Mouse (Mus musculus) bone marrow, adult 2 months (tissue): ENCODE data around the gene Dhcr24. TPM values are rescaled to one million over a fixed set of nuclear protein-coding genes. Genes with fewer than 3 reads are reported as not detected.

Experiments used
- H3K27ac ChIP-seq: fragments of 200-500 bp; 2 replicates; pipeline ENCODE4 v1.5.1; 2012; ENCODE audit warnings: low read depth, mild to moderate bottlenecking, control low read depth, inconsistent platforms, low read length; ENCODE audit not compliant: control insufficient read depth, poor library complexity, insufficient read depth
- H3K4me1 ChIP-seq: fragments of 200-500 bp; 2 replicates; pipeline ENCODE4 v1.6.1; 2011; ENCODE audit warnings: low read length; ENCODE audit not compliant: control insufficient read depth, insufficient read depth
- H3K4me3 ChIP-seq: fragments of 200-500 bp; replicated peaks from 2 replicates; pipeline ENCODE3; 2011; ENCODE audit warnings: mild to moderate bottlenecking, low read depth, low read length, control low read depth; ENCODE audit not compliant: control insufficient read depth
- CTCF ChIP-seq: fragments of 200-500 bp; IDR thresholded peaks from 2 replicates; pipeline ENCODE4 v1.5.1; 2011; ENCODE audit warnings: low read length, control low read depth; ENCODE audit not compliant: control insufficient read depth, insufficient read depth
- POLR2A ChIP-seq: fragments of 200-500 bp; IDR thresholded peaks from 2 replicates; pipeline ENCODE4 v1.6.1; 2011; ENCODE audit warnings: low read depth, mild to moderate bottlenecking, control low read depth, low read length, borderline replicate concordance; ENCODE audit not compliant: control insufficient read depth
- WGBS: fragments of 180-500 bp; shearing (Covaris S2); methylation state at CpG from one replicate; pipeline ENCODE4 v1.1.7; 2018; 5-methylcytosine and 5-hydroxymethylcytosine counted together
- polyA plus RNA-seq: library from polyadenylated mRNA; stranded (reverse); fragments of >200 nt; gene quantifications from 2 replicates; pipeline ENCODE4 v1.2.4, GENCODE M21; 2011; ENCODE audit warnings: low replicate concordance; ENCODE audit not compliant: missing spikeins, insufficient read depth, insufficient read length

Dhcr24 gene
- polyA plus RNA-seq, 1 experiment = 23.8 TPM

DNA sequence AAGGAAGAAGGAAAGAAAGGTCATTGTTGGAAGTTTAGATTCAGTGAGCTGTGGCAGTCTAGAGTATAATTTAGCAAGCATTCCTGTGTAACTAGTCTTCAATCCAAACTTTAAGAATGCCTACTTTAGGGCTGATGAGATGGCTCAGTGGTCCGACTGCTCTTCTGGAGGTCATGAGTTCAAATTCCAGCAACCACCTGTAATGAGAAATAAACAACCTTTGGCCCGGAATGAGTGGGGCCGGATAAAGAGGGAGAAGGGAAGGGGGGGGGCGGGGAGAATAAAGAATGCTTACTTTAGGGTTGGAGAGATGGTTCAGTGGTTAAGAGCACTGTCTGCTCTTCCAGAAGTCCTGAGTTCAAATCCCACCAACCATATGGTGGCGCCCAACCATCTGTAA, 3.6 kb upstream of the Dhcr24 start:
- peaks cover 2% of the 10 kb centered on the region; the same call in 1 of the 2 replicates for H3K4me1 ChIP-seq
- 81% methylated on average over 5 of the region's 5 CpGs for WGBS
- no peak overlapping the region for H3K27ac ChIP-seq
- TF ChIP-seq CTCF (no peak), POLR2A (no peak)
- no peak overlapping the region for H3K4me3 ChIP-seq

DNA sequence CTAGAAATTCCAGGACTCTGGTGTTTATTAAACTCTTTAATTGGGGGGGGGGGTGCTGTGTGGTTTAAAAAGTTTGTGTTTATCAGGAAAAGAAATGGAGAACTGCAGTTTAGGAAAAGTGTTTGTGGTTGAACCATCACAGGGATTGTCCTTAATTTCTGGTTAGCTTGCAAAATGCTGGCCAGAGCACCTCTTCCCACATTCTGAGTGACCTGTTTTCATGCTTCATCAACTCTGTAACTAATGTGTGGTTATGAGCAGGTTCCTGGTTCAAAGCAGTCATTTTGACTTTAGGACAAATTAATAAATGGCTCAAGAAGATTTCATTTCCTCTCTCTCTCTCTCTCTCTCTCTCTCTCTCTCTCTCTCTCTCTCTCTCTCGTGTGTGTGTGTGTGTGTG, 2.9 kb upstream of the Dhcr24 start:
- no peak for TF ChIP-seq POLR2A
- TF ChIP-seq CTCF = no peak
- WGBS = 0% methylated on average over 1 of the region's 1 CpGs
- Histone ChIP-seq H3K4me1 (peaks cover 2% of the 10 kb centered on the region; the same call in 1 of the 2 replicates), H3K4me3 (no peak overlapping the region), H3K27ac (no peak overlapping the region)

DNA sequence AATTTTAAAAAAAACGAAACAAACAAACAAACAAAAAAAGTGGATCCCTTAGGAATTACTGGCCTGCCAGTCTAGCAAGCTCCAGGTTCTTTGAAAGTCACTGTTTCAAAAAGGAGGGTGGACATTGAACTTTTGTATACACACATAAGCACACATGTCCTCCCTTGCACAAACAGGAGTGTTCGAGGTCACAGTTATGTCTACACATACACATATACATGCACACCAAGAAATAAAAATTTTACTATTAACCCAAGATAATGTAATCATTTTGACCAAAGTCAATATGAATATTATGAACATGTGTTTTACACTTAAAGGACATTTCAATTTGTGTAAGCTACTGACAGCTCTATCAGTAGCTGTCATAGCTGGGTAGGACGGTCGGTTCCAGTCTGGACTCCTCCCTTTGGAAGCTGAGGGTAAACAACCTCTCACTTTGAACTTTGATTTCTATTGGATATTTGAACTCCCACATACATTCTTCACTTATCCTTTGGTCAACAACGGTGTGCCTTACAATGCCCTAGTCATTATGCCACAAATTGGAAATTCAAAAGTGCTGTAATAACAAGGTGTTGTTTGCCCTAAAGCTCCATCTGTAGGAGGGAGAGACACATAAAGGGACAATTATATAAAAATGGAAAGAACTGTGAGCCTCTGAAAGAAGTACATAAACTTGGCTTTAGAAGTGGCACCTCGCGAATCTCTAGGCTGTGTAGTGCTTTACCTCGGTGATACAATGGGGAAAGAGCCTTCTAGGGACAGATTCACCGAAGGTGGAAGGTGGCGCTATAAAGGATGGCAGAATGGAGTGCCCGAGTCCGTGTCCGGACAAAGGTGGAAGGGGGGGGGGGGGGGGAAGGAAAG, 1.3 kb upstream of the Dhcr24 start:
- Histone ChIP-seq H3K4me1 (peaks cover 4% of the 10 kb centered on the region; the same call in 1 of the 2 replicates), H3K27ac (no peak overlapping the region), H3K4me3 (no peak overlapping the region)
- TF ChIP-seq POLR2A = no peak
- 44% methylated on average over 13 of the region's 13 CpGs for WGBS

DNA sequence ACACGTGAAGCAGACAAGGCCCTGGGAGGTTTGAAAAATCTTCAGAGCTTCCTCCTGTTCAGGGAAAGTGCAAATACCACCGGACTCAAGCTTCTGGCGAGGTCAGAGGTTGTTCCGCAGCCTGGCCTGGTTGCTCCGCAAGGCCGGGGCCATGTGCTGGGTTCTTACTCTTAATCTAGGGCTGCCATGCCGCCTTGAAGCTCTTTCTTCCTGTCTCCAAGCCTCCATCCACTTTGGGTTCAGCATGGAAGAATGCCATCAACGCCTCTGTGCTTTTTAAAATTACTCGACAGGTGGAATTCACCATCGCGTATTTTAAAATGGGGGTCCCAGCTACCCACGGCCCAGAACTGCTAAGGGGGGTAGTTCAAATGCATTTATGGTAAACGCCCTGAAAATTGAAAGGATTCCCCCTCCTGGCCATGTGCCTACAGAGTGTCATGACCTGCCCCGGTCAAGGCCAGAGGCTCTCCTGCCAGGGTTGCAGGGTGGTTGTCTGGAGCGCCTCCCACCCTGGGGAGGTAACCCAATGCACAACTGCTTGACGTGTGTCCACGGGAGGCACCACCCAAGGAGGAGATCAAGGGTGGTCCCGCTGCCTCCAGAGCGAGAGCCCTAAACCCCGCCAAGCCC, 509 bp upstream of the Dhcr24 start:
- Histone ChIP-seq H3K27ac (no peak overlapping the region; the same call in 1 of the 2 replicates), H3K4me3 (peak overlapping the region; percentile 75), H3K4me1 (peaks cover 4% of the 10 kb centered on the region; the same call in 1 of the 2 replicates)
- WGBS = 7% methylated on average over 20 of the region's 20 CpGs
- TF ChIP-seq POLR2A = no peak
- TF ChIP-seq CTCF = no peak

DNA sequence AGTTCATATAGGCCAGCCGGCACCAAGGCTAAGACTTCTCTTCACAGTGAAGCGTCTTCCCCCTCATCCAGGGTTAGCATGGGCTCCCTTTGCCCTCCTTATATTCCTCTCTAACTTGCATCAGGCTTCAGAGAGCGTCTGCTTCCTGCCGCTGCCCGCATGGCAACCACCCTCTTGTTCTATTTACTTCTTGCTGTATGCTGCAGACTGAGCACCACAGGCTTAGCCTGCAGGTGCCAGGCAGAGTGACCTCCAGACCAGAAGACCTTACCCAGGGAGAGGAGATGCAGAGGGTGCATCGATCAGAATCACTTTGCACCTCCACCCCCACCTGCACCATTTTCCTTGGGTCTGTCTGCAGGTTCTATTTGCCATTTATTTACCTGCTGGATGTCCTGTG, 1.2 kb downstream of the Dhcr24 start:
- 6% methylated on average over 6 of the region's 6 CpGs for WGBS
- Histone ChIP-seq H3K4me1 (peaks cover 4% of the 10 kb centered on the region; the same call in 1 of the 2 replicates), H3K27ac (no peak overlapping the region), H3K4me3 (peak overlapping the region; percentile 7)
- TF ChIP-seq CTCF (no peak), POLR2A (no peak)

DNA sequence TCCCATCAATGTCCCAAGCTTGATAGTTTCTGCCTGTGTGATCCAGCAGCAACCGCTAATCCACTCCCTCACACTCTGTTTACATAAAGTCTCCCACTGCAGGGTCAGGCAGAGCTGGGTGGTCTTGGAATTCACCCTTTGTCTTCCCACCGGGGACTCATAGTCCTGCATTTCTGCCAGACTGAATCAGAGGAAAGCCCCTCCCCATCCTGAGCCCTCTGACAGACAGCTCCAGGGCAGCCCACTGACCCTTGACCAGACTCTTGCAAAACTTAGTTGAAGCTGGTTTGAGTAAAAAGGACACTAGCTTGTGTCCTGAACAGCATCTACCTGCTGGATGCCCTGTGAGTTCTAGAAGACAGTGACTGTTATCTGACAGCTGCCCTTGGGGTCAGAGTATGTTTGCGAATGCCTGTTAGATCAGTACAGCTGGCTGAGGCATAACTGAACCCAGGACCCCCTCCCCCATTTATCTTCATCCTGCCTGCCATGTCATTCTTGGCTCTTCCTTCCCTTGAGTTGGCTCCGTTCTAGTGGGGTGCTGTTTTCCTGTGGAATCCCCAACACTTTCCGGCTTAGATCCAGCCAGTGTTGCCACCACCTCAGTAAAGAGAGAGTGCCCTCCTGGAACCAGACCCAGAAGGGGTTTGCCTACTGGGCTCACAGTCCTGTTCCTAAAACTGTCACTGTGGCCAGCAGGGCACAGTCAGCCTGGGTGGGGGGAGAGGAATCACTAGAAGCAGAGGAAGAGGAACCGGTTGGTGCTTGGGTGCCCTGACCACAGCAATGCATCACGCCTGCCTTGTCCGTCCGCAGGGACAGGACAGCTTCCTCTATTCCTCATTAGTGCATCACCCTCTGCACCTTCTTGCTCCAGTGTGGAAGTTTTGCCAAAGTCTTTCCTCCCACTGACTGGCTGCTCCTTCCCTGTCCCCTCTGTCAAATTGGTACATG, 2.3 kb downstream of the Dhcr24 start:
- TF ChIP-seq POLR2A (no peak), CTCF (no peak)
- 43% methylated on average over 9 of the region's 9 CpGs for WGBS
- Histone ChIP-seq H3K4me3 (no peak overlapping the region), H3K27ac (no peak overlapping the region), H3K4me1 (peaks cover 4% of the 10 kb centered on the region; the same call in 1 of the 2 replicates)

DNA sequence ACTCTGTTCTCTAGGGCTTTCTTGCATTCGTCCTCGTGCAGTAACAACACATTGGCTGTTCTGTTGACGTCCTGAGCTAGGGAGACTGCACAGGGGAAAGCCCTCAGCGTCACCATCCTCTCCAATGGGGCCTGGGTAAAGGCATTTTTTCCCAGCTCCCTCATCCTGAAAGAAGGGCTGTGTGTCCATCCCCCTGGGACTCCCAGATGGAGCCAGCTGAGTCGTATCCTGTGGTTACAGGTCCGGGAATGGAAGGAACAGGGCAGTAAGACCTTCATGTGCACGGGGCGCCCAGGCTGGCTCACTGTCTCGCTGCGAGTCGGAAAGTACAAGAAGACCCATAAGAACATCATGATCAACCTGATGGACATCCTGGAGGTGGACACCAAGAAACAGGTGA, 3.3 kb downstream of the Dhcr24 start:
- H3K27ac ChIP-seq = no peak overlapping the region
- TF ChIP-seq CTCF (no peak), POLR2A (no peak)
- peaks cover 4% of the 10 kb centered on the region; the same call in 1 of the 2 replicates for H3K4me1 ChIP-seq
- no peak overlapping the region for H3K4me3 ChIP-seq
- WGBS = 86% methylated on average over 11 of the region's 11 CpGs

DNA sequence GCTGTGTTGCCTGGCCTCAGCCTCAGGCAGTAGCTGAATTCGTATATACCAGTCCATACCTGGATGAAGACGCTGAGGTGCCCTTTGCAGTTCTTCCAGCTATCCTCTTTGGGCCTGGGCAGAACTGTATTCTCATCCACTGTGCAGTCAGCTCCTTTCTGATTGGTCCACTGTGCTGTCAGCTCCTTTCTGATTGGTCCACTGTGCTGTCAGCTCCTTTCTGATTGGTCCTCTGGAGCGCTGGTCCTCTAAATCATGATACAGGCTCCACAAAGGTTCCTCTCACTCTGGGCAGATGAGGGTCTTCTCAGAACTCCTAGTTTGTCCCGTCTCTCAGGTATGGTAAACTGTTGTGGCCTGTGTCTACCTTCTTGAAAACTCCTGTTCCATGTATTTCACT, 8.8 kb downstream of the Dhcr24 start:
- Histone ChIP-seq H3K27ac (no peak overlapping the region), H3K4me1 (no peaks in the 10 kb centered on the region), H3K4me3 (no peak overlapping the region)
- whole genome bisulfite sequencing = 82% methylated on average over 4 of the region's 4 CpGs
- TF ChIP-seq CTCF (no peak), POLR2A (no peak)
